Mouse (Mus musculus): ENCODE measurements at regions not wholly inside any gene's neighbourhood (a gene's known extent, or its start where the extent isn't known, plus 50 kb on each side); places are given as distances from the start of the nearest gene placed in this dataset.

- Histone ChIP-seq H3K4me3 (replicated peaks) (no peak overlapping the region), H3K9me3 (no peaks in the 10 kb centered on the region), H3K4me1 (0 out of 2 replicates have a peak, but pooled peaks cover 2% of the 10 kb centered on the region), H3K36me3 (replicated peaks; ENCODE audit: low read length) (no peaks in the 10 kb centered on the region), H3K27me3 (replicated peaks) (peaks cover 4% of the 10 kb centered on the region)
- TF ChIP-seq GATA1 (IDR thresholded peaks at IDR 0.05; ENCODE audit: borderline replicate concordance, low read length) (no peak), FLI1 (IDR thresholded peaks at IDR 0.05; ENCODE audit: low read length) (no peak)
These were observed 72.8 kb upstream of the Boc start for GRCm38 (mm10) chr16:44631357-44632053.

GRCm38 (mm10) chr16:44630861-44631260 lies 72.2 kb upstream of the Boc start:
- H3K4me3 ChIP-seq (replicated peaks): no peak overlapping the region
- no peaks in the 10 kb centered on the region for H3K36me3 ChIP-seq (replicated peaks; ENCODE audit: low read length)
- H3K9me3 ChIP-seq: no peaks in the 10 kb centered on the region
- 0 out of 2 replicates have a peak, but pooled peaks cover 2% of the 10 kb centered on the region for H3K4me1 ChIP-seq
- TF ChIP-seq GATA1 (IDR thresholded peaks at IDR 0.05; ENCODE audit: borderline replicate concordance, low read length): no peak
- H3K27me3 ChIP-seq (replicated peaks): peaks cover 4% of the 10 kb centered on the region

GRCm38 (mm10) chr16:44630426-44630825 lies 71.7 kb upstream of the Boc start:
- Histone ChIP-seq H3K4me3 (replicated peaks) (no peak overlapping the region), H3K4me1 (0 out of 2 replicates have a peak, but pooled peaks cover 2% of the 10 kb centered on the region), H3K36me3 (replicated peaks; ENCODE audit: low read length) (no peaks in the 10 kb centered on the region), H3K9me3 (no peaks in the 10 kb centered on the region), H3K27me3 (replicated peaks) (peaks cover 4% of the 10 kb centered on the region)
- TF ChIP-seq FLI1 (IDR thresholded peaks at IDR 0.05; ENCODE audit: low read length): no peak

GRCm38 (mm10) chr16:44629296-44630275 lies 70.9 kb upstream of the Boc start:
- TF ChIP-seq FLI1 (IDR thresholded peaks at IDR 0.05; ENCODE audit: low read length) (no peak), GATA1 (IDR thresholded peaks at IDR 0.05; ENCODE audit: borderline replicate concordance, low read length) (no peak)
- H3K36me3 ChIP-seq (replicated peaks; ENCODE audit: low read length): no peaks in the 10 kb centered on the region
- no peaks in the 10 kb centered on the region for H3K9me3 ChIP-seq
- H3K4me1 ChIP-seq: 0 out of 2 replicates have a peak, but pooled peaks cover 2% of the 10 kb centered on the region
- peaks cover 4% of the 10 kb centered on the region for H3K27me3 ChIP-seq (replicated peaks)
- no peak overlapping the region for H3K4me3 ChIP-seq (replicated peaks)

GRCm38 (mm10) chr16:44625871-44626293 lies 67.2 kb upstream of the Boc start:
- Histone ChIP-seq H3K9me3 (no peaks in the 10 kb centered on the region), H3K27me3 (replicated peaks) (no peaks in the 10 kb centered on the region), H3K36me3 (replicated peaks; ENCODE audit: low read length) (no peaks in the 10 kb centered on the region), H3K4me3 (replicated peaks) (no peak overlapping the region), H3K4me1 (no peaks in the 10 kb centered on the region)
- no peak for TF ChIP-seq FLI1 (IDR thresholded peaks at IDR 0.05; ENCODE audit: low read length)
- no peak for TF ChIP-seq GATA1 (IDR thresholded peaks at IDR 0.05; ENCODE audit: borderline replicate concordance, low read length)

- TF ChIP-seq GATA1 (IDR thresholded peaks at IDR 0.05; ENCODE audit: borderline replicate concordance, low read length): no peak
- no peak for TF ChIP-seq FLI1 (IDR thresholded peaks at IDR 0.05; ENCODE audit: low read length)
- no peaks in the 10 kb centered on the region for H3K27me3 ChIP-seq (replicated peaks)
- H3K4me3 ChIP-seq (replicated peaks): no peak overlapping the region
- H3K36me3 ChIP-seq (replicated peaks; ENCODE audit: low read length): no peaks in the 10 kb centered on the region
- no peaks in the 10 kb centered on the region for H3K9me3 ChIP-seq
- no peaks in the 10 kb centered on the region for H3K4me1 ChIP-seq
These were observed 66.5 kb upstream of the Boc start for GRCm38 (mm10) chr16:44625108-44625616.

GRCm38 (mm10) chr16:44621573-44621972 lies 62.9 kb upstream of the Boc start:
- no peaks in the 10 kb centered on the region for H3K27me3 ChIP-seq (replicated peaks)
- TF ChIP-seq FLI1 (IDR thresholded peaks at IDR 0.05; ENCODE audit: low read length) (no peak), GATA1 (IDR thresholded peaks at IDR 0.05; ENCODE audit: borderline replicate concordance, low read length) (no peak)
- H3K4me3 ChIP-seq (replicated peaks): no peak overlapping the region
- H3K4me1 ChIP-seq: no peaks in the 10 kb centered on the region
- H3K36me3 ChIP-seq (replicated peaks; ENCODE audit: low read length): no peaks in the 10 kb centered on the region
- no peaks in the 10 kb centered on the region for H3K9me3 ChIP-seq

- Histone ChIP-seq H3K27me3 (replicated peaks) (no peaks in the 10 kb centered on the region), H3K9me3 (no peaks in the 10 kb centered on the region)
- TF ChIP-seq GATA1 (IDR thresholded peaks at IDR 0.05; ENCODE audit: borderline replicate concordance, low read length) (no peak), FLI1 (IDR thresholded peaks at IDR 0.05; ENCODE audit: low read length) (no peak)
These were observed 61.8 kb upstream of the Boc start for GRCm38 (mm10) chr16:44620536-44620935.

GRCm38 (mm10) chr16:44619476-44620103 lies 60.9 kb upstream of the Boc start:
- Histone ChIP-seq H3K27me3 (replicated peaks) (no peaks in the 10 kb centered on the region), H3K36me3 (replicated peaks; ENCODE audit: low read length) (no peaks in the 10 kb centered on the region), H3K9me3 (no peaks in the 10 kb centered on the region), H3K4me1 (no peaks in the 10 kb centered on the region), H3K4me3 (replicated peaks) (no peak overlapping the region)
- TF ChIP-seq GATA1 (IDR thresholded peaks at IDR 0.05; ENCODE audit: borderline replicate concordance, low read length): no peak
- TF ChIP-seq FLI1 (IDR thresholded peaks at IDR 0.05; ENCODE audit: low read length): no peak

More at GRCm38 (mm10) chr16:44620536-44620935, 61.8 kb upstream of the Boc start:
- Histone ChIP-seq H3K4me1 (no peaks in the 10 kb centered on the region), H3K4me3 (replicated peaks) (no peak overlapping the region), H3K36me3 (replicated peaks; ENCODE audit: low read length) (no peaks in the 10 kb centered on the region)

Measured in megakaryocyte, embryonic 14.5 days (primary cell).